Mouse (Mus musculus) thymus, postnatal 25 days (tissue): ENCODE data around the gene Pde8a.
A peak's percentile ranks its signal among the peaks of the same experiment; 100 is the strongest.

ENCODE experiments used
- DNase-seq: peaks from one replicate; pipeline ENCODE4 v3.0.0; 2022

Gene Pde8a

DNA sequence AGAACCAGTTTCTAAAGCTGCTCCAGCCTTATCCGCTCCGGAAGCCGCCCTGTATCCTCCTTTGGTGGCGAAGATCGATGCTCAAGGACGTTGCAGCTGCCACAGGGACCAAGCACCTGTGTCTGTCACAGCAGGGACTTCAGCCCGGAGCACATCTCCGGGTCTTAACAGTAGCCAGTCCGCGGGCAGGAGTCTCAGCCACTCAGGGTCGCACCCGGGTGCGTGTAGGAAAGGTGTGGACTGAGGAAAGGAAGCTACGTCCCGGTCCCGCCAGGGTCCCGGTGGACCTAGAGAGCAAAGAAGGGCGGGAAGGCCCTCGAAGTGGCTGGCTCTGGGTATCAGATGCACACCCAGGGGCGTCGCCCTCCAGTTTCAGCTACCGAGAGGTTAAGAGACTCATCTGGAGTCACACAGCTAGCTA, 1.1 kb upstream of the Pde8a start:
- peak; percentile 77 for DNase-seq

DNA sequence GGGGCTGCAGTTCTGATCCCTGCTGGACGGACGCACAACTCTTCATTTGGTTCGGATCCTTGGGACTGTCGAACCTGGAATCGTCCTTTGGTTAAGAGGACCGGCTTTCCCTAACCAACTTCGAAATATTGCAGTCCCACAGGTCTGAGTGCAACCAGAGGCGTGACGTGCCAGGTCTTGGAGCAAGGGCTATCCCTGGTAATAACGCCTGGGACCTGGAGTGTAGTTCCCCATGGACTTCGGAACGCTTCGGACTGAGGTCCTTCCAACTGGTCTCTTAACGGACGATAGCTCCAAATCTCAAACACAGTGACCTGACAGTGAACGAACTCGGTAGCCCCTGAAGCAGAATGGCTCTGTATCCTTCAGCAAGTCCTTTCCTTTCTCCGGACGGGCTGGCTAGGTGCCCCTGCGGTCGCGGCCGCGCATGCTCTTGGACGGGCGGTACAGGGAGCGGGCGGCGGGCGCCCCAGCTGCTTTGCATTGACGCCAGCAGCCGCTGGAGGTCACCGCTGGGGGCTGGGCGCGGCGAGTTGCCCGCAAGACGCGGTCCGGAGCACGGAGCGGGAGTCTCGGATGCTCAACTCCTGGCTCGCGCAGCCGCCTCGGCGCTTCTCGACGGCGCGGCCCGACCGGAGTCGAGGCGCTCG, 574 bp upstream of the Pde8a start:
- peak; percentile 97 for DNase-seq

DNA sequence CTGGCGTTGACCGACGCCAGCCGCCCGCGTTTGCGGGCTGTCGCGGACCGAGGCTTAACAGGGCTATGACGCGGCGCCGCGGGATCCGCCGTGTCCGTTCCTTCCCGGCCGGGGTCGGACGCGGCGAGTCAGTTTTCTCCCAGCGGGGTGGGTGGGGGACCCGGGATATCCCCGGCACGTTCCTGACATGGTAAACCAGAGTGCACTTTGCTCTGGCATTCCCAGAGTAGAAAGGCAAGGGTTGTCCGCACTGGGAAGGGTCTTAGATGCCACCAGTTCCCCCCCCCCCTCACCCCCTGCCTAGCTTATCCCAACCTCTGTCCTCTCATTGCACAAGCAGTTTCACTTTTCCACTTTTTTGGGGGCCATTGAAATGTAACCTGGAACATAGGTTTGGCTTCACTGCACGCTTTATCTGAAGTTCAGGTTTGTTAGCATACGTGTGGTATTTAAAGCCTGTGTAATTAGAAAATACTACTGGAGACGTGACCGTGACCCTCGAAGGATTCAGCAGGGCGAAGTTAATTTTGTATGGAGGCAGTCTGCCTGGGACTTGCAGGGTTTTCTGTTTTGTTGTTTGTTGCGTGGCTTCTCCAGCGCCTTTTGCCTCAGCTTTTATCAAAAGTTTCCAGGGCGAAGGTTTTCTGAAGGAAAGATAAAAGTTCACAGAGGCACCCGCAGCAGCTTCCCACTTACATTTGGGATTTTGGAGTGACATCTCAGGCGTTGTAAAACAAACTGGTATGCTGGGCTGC, 934 bp downstream of the Pde8a start:
- no peak for DNase-seq

DNA sequence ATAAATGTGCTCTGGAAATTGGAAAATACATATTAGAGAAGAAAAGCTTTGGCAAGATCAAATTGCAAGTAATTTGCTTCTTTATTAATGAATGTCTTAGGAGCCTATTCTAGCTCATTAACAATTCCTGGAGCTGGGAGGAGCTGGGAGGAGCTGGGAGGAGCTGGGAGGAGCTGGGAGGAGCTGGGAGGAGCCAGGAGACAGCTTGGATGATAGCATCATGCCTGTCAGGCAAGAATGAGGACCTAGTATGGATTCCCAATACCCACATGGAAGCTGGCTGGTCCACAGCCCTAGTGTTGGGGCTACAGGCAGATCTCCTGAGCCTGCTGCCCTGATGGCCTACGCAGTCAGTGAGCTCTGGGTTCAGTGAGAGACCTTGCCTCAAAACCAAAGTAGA, 2.6 kb downstream of the Pde8a start:
- no peak for DNase-seq

DNA sequence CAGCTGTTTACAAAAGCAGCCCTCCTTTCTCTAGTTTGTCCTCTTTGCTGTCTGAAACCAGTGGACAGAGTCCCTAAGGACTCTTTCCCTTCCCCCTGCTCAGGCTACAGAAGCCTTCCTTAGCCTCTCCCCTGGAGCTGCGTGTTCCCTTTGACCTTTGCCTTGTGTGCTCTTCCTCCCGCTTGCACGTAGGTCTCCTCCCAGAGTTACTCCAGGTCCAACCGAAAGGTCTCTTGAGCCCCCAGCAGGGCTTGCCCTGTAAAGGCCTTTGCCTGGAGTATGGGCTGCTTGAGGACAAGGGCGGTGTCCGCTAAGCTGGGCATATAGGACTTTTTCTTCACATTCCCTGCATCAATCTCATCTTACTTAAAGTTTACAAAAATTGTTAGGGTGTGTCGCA, 5.9 kb downstream of the Pde8a start:
- no peak for DNase-seq

DNA sequence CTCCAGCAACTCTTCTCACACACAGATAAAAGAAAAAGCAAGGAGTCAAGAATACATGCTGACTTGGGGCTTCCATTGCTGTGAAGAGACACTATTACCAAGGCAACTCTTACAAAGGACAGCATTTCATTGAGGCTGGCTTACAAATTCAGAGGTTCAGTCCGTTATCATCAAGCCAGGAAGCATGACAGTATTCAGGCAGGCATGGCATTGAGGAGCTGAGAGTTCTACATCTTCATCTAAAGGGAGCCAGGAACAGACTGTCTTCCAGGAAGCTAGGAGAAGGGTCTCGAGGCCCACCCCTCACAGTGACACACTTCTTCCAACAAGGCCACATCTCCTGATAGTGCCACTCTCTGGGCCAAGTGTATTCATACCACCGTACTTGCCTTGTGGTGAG, 7.0 kb downstream of the Pde8a start:
- DNase-seq = no peak

DNA sequence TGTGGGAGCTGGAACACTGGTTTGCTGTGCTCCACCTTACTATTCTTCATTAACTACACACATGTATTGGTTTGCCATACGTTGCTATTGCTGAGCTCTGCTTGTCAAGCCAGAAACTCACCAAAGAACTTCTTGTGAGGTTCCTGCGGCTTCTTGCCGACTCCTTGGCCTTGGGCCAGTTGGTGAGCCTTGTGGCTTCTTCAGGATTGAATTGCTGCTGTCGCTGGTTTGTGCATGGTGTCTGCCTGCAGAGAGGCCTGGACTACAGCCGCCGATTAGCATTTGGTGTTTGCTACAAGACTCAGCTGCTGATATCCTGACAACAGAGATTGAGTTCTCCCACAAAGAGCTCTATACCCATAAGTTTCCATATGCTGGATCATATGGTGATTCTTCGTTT, 10.9 kb downstream of the Pde8a start:
- DNase-seq = no peak

DNA sequence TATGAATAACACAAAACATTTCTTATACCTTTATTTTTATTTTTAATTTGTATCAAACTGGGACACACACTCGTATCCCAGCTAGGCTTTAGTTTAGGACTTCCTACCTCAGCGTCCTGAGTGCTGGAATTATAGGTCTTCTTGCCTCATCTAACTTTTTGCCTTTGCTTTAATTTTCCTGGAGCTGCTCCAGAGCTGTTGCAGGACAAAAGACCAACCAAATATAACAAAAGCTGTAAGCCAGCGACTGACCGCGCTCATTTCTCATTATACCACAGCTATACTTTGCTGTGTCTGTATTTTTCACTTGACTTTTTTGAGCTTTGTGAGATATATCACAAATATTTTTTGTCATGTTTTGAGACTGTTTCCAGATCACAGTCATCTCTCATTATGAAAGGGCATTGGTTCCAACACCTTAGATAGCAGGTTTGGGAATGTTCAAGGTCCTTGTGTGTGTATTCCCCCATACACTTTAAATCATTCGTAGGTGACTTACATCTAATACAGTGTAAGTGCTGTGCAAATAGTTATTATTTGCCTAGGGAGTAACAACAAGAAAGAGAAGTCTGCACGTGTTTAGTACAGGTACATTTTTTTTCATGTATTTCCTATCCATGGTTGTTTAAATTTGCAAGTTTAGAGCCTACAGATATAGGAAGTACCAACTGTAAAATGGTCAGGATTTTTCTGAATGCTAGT, 16.8 kb downstream of the Pde8a start:
- DNase-seq = no peak

DNA sequence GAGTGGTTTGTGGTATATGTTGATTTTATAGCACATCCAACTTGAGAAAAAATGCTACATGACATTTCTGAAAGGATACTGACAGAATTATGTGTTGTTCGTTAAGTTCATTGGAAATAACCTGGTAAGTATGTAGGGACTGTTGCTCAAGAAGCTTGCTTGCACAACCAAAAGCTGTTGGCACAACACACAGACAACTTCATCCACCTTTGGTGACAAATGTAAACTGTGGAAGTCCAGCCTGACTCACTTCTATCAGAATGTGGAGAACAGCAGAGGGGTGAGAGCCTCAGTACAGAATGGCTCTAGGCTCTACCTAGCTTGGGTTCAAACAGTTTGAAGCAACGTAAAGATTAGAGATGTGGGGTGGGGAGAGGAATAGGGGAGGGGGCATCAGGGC, 19.3 kb downstream of the Pde8a start:
- DNase-seq = no peak

DNA sequence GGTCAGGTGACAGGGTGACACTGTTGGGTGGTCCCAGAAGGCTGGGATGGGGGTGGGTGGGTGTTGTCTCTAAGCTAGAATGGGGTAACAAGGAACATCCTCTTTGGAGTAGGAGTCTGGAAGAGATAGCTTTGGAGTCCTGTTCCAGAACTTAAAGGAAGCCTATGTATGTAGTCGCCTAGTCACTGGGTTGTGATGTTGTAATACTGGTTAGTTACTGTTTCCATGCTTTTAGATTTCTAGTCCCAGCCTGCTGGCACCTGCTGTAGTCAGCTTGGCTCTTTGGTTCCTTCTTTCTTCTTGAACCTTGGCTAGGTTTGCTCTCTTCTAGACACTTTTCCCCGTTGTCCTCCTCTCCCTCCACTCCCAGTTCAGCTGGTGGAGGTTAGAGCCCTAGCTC, 21.7 kb downstream of the Pde8a start:
- no peak for DNase-seq

DNA sequence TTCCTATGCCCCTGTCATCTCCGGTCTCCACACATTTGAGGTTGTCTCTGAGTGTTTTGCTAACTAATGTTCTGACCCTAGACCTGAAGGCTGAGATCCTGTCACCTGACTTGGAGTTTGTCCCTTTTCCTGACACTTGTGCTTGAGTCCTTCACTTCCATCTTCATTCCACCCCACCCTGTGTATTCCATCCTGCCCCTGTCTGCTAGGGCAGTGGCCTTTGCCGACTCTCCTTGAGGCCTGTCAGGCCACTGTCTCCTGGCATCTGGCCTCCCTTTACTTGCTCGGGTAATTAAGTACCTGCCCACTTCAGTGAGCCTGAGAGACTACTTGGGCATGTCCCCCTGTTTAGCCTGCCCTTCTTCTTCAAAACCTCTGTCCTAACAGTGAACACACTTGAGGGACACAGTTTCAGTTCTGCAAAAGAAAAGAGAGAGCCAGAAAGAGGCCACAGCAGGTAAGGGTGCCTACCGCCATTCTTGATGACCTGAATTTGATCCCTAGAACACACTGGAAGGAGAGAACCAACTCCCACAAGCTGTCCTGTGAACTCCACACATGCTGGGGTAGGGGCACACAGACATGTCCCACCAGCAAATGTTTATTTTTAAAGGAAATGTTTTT, 22.3 kb downstream of the Pde8a start:
- DNase-seq = no peak

DNA sequence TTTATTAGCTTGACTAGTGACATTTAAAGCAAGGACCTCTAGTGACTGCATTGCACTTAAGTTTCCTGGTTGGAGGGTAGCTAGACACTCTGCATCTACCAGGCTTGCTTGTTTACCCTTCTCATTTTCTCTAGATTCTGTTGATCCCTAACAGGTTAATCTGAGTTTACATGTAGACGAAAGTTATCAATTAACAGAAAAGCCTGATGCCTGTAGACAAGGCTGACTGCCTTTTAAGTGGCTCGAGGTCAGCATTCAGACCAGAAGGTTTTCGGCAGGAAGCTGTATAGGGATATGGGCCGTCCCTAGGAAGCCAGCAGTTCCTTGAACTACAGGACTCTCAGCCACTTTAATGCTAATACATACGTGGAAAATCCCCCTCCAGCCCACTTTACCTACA, 30.0 kb downstream of the Pde8a start:
- no peak for DNase-seq

DNA sequence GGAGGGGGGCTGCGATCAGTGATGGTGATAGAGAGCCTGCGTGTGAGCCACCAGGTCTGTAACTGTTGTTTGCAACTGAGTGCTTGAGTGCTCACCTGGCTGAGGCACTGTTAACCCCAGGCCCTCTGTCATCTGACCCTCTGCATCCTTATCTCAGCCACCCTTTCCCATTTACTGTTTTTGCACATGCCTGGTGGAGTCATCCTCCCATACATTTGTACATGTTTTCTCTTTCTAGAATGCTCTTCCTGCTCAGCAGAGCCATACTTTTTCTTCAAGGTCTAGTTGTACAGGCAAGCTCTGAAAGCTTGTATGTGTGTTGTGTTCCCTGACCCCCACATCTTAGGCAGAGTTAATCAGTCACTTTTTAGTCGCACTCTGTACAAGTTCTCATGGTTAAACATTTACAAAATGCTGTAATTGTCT, 36.5 kb downstream of the Pde8a start:
- no peak for DNase-seq

DNA sequence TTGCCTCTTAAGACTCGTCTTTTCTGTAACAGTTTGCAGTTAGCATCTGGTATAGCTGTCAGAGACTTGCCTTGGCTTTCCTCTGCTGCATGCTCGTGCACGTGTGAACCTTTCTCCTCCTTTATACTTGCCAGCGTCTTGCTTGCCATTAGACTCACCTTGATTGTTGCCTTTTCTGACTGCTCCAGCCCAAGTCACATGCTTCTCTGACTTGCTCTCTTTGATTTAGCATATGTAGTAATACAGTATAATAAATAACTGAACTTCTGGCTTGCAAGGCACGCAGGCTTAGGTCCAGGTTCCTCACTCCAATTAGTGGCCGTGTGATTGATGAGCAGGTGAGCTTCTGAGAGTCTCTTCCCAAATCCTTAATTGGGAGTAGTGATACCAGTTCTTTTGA, 37.2 kb downstream of the Pde8a start:
- DNase-seq = no peak

DNA sequence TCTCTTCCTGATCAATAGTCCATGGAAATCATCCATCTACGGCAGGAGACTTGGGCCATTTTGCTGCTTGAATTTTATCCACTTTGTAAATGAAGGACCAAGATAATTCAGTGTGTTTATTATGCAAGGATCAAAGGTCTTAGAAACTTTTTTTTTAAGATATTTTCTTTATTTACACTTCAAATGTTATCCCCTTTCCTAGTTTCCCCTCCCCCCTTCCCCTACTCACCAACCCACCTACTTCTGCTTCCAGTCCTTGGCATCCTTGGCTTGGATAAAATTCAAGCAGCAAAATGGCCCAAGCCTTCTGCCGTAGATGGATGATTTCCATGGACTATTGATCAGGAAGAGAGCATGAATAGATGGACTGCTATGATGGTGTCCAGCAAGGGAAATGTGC, 38.1 kb downstream of the Pde8a start:
- no peak for DNase-seq

DNA sequence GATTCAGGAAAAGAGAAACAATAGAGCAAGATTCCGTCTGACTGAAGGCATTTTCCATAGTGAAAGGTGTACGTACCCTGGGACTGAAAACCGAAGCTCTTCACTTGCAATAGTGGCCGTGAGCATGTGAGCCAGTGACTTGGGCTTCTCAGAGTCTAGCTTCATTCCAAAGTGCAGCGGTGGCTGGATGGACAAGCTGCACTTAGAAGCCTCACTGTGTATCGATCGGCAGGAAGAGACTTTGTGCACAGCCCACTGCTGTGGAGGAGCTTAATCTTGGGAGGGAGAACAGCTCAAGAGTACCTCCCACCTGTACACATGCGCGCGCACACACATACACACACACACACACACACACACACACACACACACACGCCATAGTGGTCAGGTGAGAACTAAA, 39.9 kb downstream of the Pde8a start:
- no peak for DNase-seq

DNA sequence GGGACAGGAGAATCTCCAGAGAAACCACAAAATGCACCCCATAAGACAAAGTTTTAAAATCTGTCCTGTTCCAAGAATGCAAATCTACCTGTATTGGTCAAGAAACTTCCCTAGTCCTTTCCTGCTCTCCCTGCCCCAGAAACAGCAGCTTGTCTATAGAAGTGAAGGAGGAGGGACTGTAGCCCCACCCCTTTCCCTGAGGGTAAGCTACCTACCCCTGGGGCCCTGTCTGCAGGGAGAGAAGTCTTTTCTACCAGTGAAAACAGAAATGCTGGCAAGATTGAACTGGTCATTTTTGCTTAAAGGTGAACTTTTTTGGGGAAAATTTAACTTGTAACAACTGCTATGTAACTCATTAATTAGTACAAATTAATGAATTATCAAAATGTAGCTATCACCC, 41.2 kb downstream of the Pde8a start:
- DNase-seq = no peak

DNA sequence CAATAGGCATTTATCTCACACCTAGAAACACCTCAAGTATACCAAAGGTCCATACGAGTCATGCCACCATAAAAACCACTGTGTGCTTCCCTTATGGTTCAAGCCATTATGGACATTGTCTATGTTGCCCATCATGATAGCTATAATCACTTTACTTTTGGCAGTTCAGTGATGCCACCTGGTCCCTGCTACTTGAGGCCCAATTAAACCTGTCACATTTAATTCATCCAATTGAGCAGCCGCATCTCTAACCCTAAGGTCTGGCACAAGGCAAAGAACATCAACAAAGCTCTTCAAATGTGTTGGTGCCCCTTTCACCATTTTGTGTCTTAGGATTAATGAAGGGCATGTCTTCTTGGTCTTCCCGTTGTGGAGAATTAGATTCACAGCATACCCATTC, 42.1 kb downstream of the Pde8a start:
- DNase-seq = no peak

DNA sequence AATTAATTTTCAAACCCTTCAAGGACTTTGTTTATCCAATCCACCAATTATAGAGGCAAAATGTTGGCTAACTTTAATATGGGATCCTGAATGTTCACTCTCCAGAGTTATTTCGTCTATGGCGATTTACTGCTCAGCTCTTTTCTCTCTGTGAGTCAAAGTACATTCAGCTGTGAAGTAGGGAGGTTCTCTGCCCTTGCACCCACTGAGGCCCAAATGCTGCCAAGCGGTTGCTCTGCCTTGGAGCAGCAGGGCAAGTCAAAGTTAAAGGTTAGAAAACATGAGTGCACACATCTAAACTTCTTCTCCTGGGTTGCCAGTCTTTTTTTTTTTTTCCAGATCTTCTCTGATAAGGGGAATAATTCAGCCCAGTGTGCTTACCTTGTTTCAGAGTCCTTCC, 43.4 kb downstream of the Pde8a start:
- DNase-seq = no peak

DNA sequence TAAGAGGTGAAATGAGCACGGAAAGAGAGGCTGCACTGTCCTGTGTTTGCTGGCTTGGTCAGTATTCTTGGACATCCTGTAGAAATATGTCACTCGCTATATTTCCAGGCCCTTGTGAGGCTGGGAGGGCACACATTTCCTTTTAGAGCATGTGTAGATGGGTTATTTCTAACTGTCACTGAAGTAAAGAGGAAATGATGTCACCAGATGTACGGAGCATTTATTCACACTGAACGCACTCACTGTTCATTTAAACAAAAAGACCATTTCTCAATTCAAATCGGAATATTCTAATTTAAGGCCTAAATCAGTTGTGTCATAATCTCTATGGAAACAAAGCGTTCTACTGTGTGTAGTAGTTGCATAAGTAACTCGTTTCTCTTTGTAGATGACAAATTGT, 48.2 kb downstream of the Pde8a start:
- no peak for DNase-seq

DNA sequence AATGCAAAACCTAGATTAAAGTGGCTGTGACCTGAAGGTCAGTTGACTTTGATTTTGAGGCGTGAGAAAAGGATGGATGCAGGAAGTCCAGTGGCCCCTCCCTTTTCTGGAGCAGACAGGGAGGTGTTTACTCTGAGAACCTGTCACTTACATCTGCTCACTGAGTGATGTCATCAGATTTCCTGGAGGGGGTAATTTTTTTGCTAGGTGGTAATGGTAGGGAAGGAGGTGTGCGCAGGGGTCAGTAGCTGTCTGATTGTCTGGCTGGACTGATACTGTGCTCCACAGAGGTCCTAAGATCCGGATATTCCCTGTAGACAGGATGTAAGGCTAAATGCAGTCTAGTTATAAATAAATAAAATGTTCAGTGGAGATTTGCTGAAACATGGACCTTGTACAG, 59.5 kb downstream of the Pde8a start:
- DNase-seq = no peak

DNA sequence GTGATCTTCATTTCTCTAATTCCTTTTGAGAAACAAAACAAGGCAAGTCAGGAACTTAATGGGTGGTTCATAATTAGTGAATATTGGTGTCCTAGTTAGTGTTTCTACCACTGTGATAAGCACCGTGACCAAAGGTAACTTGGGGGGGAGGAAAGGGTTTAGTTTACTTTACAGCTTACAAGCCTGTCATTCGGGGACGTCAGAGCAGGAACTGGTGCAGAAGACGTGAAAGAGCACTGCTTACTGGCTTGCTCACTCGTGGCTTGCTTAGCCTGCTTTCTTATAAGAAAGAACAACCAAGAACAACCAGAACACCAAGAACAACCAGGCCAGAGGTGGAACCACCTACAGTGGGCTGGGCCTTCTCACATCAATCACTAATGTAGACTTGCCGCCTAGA, 65.6 kb downstream of the Pde8a start:
- DNase-seq = no peak

DNA sequence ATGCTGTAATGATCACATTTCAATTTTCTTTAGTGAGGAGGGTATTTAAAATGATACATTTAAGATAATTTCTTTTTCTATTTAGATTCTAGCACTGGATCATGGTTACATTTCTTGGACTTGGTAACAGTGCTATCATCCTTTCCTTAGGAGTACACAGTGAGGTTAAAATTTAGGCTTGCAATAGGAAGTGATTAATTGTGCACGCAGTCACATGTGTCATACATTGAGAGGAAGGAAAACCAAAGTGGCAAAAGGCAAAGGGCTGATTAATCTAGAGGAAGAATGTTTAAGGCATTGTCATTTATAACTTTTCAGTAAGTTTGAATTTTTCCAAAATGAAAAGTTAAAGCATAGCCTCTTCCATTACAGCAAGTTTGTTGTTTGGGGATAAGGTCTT, 67.8 kb downstream of the Pde8a start:
- DNase-seq = no peak

DNA sequence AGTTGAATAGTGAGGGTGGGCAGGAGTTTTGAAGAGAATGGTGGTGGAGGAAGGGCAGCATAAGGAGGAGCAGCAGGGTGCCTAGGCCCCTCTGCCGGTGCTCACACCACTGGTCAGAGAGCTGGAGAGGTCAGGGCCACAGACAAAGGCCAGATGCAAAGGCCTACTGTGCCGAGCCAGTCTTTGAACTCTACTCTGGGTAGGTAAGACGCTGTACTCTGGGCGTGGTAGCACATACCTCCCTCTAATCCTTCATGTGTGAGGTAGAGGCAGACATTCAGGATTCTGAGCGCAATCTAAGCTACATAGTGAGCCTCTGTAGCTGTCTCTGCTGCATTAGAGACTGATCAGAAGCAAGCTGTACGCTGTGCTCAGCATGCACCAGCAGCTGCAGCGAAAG, 73.1 kb downstream of the Pde8a start:
- no peak for DNase-seq
